Mouse (Mus musculus) MN1 (cell line): Measurements from ENCODE around the gene Rab11a.
"Not testable (repeated sequence)": the region's sequence is repeated elsewhere in the genome, so short reads cannot be mapped to it uniquely, and the experiment has no call there.

ENCODE experiments used
- DNase-seq: peaks from one replicate; pipeline ENCODE4 v3.0.0-alpha.2; 2016; ENCODE audit warnings: low spot score

Rab11a gene

DNA sequence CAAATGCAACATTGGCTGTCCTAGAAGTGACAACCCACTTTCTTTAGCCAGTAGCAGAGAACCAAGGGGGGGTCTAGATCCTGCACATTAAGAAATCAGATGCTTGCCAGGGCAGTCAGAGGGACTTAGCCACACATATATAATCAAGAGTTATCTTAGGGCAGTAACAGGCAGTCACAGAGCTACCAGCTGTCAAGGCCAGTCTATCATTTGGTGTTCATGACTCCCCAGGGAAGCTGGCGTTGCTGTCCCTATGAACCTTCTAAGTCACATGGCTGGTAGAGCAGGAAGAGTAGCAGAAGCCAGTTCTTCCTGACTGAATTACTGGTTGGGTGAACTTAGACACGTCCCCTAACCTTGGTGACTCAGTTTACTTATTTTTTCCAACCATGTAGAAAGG, 44.5 kb downstream of the Rab11a start:
- DNase-seq: no peak

DNA sequence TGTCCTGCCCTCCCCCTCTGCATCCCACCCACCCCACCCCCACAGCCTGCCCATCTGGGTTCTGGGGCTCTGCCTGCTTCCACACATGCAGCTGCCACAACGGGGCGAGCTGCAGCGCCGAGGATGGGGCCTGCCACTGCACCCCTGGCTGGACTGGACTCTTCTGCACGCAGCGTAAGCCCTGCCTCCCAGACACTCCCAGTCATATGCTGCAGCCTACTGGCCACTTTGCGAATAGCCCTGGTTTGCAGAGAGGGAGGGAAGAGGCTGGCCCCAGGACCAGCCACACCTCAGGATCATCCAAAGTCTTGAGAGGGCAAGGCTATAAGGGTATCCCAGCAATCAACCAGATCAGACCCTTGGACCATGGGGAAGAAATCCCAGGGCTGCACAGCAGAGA, 46.4 kb downstream of the Rab11a start:
- DNase-seq: peak; percentile 72

DNA sequence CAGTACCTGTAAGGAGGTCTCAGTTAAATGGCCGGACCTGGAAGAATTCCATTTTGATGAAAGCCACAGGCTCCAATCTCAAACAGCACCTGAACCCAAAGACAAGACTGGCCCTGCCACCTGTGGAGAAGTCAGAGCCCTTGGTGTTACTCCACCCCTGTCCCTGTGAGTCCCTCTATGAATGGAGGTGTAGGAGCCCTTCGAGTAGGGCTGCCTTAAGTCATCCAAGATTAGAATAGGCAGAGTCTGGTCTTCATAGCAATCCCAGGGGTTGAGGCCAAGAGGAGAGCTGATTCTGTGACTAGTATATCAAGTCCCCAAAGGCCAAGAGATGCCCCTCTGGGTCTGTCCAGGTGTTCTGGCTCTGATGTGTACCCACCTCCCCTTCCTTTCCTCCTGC, 46.8 kb downstream of the Rab11a start:
- no peak for DNase-seq

DNA sequence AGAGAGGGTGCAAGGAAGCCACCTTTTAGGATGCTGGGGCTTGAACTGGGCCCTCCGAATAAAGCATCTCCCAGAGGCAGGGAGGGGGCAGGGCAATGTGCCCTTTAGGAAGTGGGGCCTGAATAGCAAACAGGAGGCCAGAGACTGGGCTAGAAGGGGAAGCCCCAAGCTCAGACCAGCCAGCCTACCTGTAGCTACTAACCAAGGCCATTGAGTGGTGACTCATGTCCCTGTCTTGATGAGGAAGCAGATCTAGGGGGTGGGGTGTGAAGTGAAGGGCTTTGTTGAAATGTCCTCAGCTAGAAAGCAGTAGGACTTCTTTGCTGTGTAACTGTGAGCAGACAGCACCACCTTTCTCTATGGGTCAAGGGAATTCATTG, 49.6 kb downstream of the Rab11a start:
- DNase-seq: no peak

DNA sequence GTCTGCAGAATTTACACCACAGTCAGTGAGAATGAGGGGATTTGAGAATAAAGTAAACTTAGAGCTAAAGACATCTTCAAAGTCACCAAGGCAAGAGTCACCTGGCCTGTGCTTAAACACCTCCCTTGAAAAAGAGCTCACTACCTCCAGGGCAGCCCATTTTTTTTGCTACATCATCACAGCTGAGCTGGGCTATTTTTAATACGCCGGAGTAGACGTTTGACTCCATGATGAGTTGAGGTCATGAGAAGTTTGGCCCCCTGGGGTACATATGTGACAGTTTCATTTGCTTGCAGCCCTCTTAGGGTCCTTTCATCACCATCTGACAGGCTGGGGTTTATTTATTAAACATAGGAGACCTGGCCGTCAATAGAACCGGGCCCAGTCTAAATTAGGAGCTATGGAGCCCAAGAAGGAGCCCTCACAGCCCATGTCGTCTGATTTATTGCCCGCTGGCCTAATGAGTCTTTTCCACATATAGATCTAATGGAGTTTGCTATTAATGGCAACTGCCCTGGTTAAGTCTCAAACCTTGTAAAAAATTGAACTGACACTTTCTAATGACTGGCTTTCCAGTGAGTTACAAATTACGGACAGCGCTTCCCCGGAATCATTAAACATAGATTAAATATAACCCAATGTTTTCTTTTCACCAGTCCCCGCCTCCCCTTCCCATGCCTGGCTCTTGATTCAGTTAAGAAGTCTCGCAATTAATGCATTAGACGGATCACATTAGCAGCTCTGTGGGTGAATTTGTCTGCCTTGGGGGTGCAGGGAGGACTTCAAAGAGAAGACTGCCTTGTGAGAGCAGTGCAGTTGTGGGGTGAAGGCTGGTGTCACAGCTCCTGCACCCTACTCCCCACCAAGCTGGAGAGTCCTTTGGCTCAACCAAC, 50.2 kb downstream of the Rab11a start:
- no peak for DNase-seq

DNA sequence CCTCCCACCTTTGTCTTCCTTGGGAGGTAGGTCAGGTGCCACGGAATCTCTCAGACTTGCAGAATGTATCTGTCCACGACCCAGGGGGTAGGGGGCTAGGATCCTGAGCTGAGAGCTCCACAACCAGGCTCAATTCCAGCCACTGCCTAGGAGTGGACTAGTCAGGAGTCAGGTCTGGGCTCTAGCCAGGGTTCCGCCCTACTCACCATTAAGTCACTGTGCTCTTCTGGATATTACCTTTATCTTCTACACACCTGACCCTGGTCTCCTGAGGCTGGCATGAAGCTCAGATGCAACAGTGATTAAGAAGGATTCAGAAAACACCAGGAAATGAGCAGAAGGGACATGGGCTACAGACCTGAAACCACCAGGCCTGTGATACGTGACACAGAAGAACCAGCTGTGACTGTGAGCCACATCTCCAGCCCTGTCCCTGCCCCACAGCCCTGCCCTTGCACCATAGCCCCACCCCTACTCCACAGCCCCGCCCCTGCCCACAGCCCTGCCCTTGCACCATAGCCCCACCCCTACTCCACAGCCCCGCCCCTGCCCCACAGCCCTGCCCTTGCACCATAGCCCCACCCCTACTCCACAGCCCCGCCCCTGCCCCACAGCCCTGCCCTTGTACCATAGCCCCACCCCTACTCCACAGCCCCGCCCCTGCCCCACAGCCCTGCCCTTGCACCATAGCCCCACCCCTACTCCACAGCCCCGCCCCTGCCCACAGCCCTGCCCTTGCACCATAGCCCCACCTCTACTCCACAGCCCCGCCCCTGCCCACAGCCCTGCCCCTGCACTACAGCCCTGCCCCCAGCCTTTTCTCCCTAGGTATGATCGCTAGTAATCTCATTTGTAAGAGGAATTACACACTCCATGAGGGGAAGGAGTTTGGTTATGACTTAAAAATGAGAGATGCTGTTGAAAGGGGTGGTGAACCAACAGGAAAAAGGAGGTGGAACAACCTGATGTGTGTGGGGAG, 65.9 kb downstream of the Rab11a start:
- DNase-seq: not testable (repeated sequence)

DNA sequence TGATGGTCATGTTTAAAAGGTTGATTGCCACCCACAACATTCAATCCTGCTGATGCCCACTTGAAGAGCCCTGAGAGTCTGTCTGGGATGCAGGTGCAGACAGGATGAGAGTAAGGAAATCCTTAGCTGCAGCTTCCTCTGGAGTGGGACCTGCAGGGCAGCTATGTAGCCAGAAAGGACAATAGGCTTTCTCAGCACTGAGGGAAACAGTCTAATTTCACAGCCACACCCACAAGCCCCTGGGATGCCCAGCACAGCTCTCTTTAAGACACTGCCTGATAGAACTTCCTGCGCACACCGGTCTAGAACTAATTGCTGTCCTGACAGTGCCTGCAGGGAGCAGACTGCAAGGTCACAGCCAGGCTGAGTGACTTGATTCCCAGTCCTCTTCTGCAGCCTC, 69.6 kb downstream of the Rab11a start:
- DNase-seq: no peak

DNA sequence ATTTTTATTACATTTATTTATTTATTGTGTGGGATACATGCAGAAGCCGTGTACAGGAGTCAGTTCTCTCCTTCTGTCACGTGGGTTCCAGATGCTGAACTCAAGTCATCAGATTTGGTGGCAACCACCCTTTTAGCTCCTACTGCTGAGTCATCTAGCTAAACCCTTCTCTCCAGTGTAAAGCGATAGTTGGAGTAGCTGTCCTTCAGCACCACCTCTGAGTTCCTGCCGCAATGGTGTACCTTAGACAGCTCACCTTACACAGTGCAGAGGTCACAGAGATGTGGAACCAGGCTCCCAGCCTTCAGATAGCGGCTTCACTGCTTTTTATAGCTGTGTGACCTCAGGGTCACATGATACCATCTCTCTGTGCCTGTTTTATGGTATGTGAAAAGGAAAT, 70.0 kb downstream of the Rab11a start:
- DNase-seq: peak; percentile 44

DNA sequence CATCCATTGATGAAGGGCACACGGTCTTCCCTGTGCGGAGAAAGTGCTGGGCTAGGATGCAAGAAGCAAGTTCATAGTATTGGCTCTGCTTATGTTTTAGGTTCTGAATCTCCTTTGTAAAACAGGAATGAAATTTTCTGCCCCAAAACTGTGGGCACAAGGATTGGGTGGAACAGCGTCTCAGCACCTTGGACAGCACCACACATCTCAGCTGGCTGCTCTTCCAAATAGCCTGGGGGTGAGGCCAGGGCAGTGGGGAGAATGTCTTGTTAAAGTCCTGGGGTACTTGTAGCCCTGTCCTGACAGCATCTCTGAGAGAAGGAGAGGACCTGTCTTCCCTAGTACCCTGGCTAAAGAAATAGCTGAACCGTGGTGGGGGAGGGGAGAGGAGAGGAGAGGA, 71.0 kb downstream of the Rab11a start:
- no peak for DNase-seq
